Mouse (Mus musculus) CH12.LX (cell line): ENCODE results near the gene Klhl7.

Experiments
- BHLHE40 ChIP-seq: IDR thresholded peaks from 2 replicates; pipeline ENCODE4 v1.6.1; 2011; ENCODE audit warnings: mild to moderate bottlenecking, low read depth, low read length, improper control_type of control experiment
- CTCF ChIP-seq, 2 experiments: IDR thresholded peaks in 1 of 2; conservative IDR thresholded peaks in 1 of 2; 2 replicates each; pipeline ENCODE4 v1.5.1; 2011 to 2012; ENCODE audit warnings: low read depth in 2 of 2, low read length in 2 of 2, improper control_type of control experiment in 1 of 2, inconsistent platforms in 1 of 2, mild to moderate bottlenecking in 1 of 2, moderate library complexity in 1 of 2
- JUND ChIP-seq: conservative IDR thresholded peaks from 2 replicates; pipeline ENCODE4 v1.6.1; 2011; ENCODE audit warnings: low read depth, low read length, improper control_type of control experiment
- MAFK ChIP-seq: IDR thresholded peaks from 2 replicates; pipeline ENCODE4 v1.6.1; 2011; ENCODE audit warnings: low read length, improper control_type of control experiment; ENCODE audit not compliant: insufficient replicate concordance
- MAX ChIP-seq: IDR thresholded peaks from 2 replicates; pipeline ENCODE4 v1.6.1; 2011; ENCODE audit warnings: low read length, improper control_type of control experiment
- NRF1 ChIP-seq: IDR thresholded peaks from 2 replicates; pipeline ENCODE4 v1.6.1; 2014; ENCODE audit warnings: low read depth, mild to moderate bottlenecking, inconsistent platforms, low read length, improper control_type of control experiment, moderate library complexity
- POLR2A ChIP-seq: IDR thresholded peaks from 2 replicates; pipeline ENCODE4 v1.6.1; 2011; ENCODE audit warnings: low read depth, mild to moderate bottlenecking, improper control_type of control experiment, low read length
- TBP ChIP-seq: conservative IDR thresholded peaks from 2 replicates; pipeline ENCODE4 v1.6.1; 2011; ENCODE audit warnings: low read depth, low read length, improper control_type of control experiment
- TCF12 ChIP-seq: IDR thresholded peaks from 2 replicates; pipeline ENCODE4 v1.6.1; 2014; ENCODE audit warnings: low read depth, mild to moderate bottlenecking, inconsistent platforms, low read length, improper control_type of control experiment
- ZMIZ1 ChIP-seq: IDR thresholded peaks from 2 replicates; pipeline ENCODE4 v1.6.1; 2012; ENCODE audit warnings: low read depth, mild to moderate bottlenecking, inconsistent platforms, low read length, improper control_type of control experiment
- ZNF384 ChIP-seq: IDR thresholded peaks from 2 replicates; pipeline ENCODE4 v1.6.1; 2012; ENCODE audit warnings: low read depth, low read length, improper control_type of control experiment, inconsistent platforms

GRCm38 (mm10) chr5:24095881-24096280 lies 4.5 kb upstream of the Klhl7 start:
- TF ChIP-seq TCF12 (no peak), CTCF (conservative IDR thresholded peaks at IDR 0.05 in 1 of 2, IDR thresholded peaks at IDR 0.05 in 1 of 2; ENCODE audit: low read depth in 2 of 2, low read length in 2 of 2) (no peak), MAX (no peak), MAFK (no peak), ZNF384 (no peak), JUND (no peak), POLR2A (no peak), TBP (no peak), BHLHE40 (no peak), NRF1 (no peak), ZMIZ1 (no peak)
